Mouse (Mus musculus) cortical plate, adult 2 months (tissue): ENCODE data around the gene Sult2b1. TPM values are rescaled to one million over a fixed set of nuclear protein-coding genes. Genes with fewer than 3 reads are reported as not detected.

Experiments
- H3K27ac ChIP-seq: fragments of 200-500 bp; 2 replicates; pipeline ENCODE4 v1.5.1; 2012; ENCODE audit warnings: low read length, control low read depth, inconsistent platforms; ENCODE audit not compliant: insufficient read depth
- H3K4me1 ChIP-seq: fragments of 200-500 bp; 2 replicates; pipeline ENCODE4 v1.6.1; 2011; ENCODE audit warnings: low read length; ENCODE audit not compliant: control insufficient read depth, insufficient read depth
- H3K4me3 ChIP-seq: fragments of 200-500 bp; 2 replicates; pipeline ENCODE4 v1.5.1; 2011; ENCODE audit warnings: mild to moderate bottlenecking, low read length, control low read depth; ENCODE audit not compliant: insufficient read depth
- CTCF ChIP-seq: fragments of 200-500 bp; IDR thresholded peaks from 2 replicates; pipeline ENCODE4 v1.5.1; 2011; ENCODE audit warnings: mild to moderate bottlenecking, control low read depth, low read length; ENCODE audit not compliant: insufficient read depth; ENCODE audit errors: extremely low read depth
- POLR2A ChIP-seq: fragments of 200-500 bp; IDR thresholded peaks from 2 replicates; pipeline ENCODE4 v1.6.1; 2011; ENCODE audit warnings: mild to moderate bottlenecking, low read length, control low read depth; ENCODE audit not compliant: insufficient read depth; ENCODE audit errors: extremely low read depth
- polyA plus RNA-seq: library from polyadenylated mRNA; depleted of rRNA; stranded (reverse); fragments of >200 nt; gene quantifications from 2 replicates; pipeline ENCODE4 v1.2.3, GENCODE M21; 2012

Sult2b1 gene
- polyA plus RNA-seq, 1 experiment, result 26.6 TPM

DNA sequence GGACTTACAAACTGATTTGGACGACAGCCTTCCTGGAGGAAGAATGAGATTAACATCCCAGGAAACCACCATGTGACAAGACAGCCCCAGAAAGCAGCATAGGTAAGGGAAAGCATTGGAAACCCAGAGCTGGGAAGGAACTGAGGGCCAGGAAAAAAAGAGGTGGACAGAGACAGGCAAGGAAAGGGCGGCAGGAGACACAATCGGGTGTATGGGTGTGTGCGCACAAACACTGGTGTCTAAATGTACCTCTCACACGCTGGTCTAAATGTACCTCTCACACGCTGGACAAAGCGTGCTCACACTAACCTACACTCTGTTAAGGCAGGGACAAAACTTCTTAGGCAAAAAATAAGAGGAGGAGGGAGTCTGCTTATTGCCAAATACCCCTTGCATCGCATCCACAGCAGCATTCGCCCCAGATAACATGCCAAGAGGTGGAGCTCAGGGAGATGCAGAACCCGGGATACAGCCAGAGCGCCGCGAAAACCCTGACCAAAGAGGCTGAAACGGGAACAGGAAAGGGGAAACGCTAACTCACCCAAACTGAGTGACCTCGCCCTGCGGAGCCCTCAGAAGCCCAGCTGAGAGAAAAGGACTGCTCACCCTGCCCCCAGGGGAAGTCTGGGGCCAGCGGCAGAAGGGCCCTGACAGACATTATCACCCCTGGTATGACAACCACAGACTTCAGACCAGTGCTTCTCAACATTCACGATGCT is 68.6 kb downstream of the Sult2b1 start:
- Histone ChIP-seq H3K27ac (no peak overlapping the region; the same call in 1 of the 2 replicates), H3K4me3 (peak overlapping the region; percentile 47; the same call in 1 of the 2 replicates), H3K4me1 (peaks cover 5% of the 10 kb centered on the region; the same call in 1 of the 2 replicates)
- no peak for TF ChIP-seq POLR2A
- TF ChIP-seq CTCF, result no peak

DNA sequence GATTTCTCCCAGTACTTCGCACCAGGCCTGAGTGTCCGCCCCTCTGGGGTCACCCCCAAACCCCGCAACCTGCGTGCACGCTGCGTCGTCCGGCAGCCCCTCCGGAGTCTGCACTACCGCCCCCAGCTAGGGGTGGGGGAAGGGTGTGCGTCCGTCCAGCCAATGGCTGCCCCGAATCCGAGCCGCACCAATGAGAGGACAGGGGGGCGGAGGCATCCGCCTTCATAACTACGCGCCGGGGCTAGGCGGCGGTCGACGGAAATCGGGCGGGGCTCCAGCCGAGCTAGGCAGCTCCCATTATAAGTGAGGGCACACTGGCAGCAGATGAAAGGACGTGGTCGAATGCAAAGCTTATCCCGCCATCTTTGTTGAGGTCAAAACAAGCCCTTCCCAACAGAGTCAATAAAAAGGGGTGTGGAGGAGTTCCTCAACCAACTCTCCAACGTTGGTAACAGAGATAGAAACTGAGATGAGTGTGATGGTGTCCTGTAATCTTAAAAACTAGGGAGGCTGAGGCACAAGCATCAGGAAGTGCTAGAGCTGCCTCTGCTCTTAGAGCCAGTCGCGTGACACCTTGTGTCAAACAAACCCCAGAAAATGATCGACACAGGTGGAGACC is 69.3 kb downstream of the Sult2b1 start, which contains the start of gene Rpl18:
Gene Rpl18, plus strand, starts transcription at position 368 of the 619 bp plus-strand sequence.
- Histone ChIP-seq H3K4me1 (peaks cover 5% of the 10 kb centered on the region; the same call in 1 of the 2 replicates), H3K4me3 (peak within 1 kb of the TSS; percentile 47), H3K27ac (peak within 1 kb of the TSS; percentile 16; the same call in 1 of the 2 replicates)
- no peak; the same call in 1 of the 2 replicates for TF ChIP-seq POLR2A
- no peak for TF ChIP-seq CTCF

DNA sequence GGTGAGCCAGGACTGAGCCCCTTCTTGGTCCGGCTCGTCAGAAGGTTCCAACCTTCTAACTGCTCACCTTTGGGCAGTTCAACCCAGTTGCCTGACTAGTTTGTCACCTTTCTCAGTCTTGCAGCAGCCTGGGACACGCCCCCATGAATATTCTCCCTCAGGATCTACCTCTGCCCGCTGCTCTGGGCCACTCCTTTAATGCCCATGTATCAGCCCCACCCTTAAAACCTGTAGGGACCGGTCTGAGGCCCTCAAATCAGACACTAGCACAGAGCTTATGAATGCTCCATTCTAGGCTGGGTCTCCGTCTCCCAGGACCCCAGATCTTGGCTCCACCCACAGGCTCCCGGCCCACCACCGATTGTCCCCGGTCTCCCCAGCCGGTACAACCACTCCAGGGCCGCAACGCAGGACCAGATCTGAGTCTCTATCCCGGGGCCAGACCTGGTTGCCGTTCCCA is 69.8 kb downstream of the Sult2b1 start:
- peak overlapping the region; percentile 47 for H3K4me3 ChIP-seq
- H3K27ac ChIP-seq, result 0 out of 2 replicates have a peak overlapping the region, but pooled peaks have one; percentile 16
- H3K4me1 ChIP-seq, result peaks cover 6% of the 10 kb centered on the region
- no peak for TF ChIP-seq CTCF
- no peak for TF ChIP-seq POLR2A

DNA sequence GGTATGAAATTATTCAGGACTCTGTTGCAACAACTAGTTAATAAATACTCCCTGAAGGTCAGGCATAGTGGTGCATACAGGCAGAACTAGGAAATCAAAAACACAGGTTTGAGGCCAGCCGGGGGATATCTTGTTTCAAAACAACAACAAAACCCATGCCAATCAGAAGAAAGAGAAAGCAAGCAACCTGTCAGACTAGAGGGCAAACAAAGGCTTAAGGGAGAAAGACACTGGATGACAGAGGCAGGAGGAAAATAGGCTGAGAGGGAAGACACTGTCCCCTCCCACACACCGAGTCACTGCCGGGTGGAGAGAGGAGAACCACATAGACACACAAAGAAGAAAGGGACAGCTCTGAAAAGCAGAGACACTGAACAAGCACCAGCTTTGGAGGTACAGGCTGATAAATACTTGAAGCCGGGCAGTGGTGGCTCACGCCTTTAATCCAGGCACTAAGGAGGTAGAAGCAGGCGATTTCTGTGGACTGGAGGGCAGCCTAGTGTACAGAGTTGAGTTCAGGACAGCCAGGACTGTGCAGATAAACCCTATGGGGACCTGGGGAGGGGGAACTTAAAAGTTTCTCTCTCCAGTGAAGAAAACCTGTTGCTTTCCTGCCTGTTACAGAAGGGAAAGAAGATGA is 70.5 kb downstream of the Sult2b1 start:
- H3K4me3 ChIP-seq, result peak overlapping the region; percentile 47
- H3K27ac ChIP-seq, result no peak overlapping the region
- H3K4me1 ChIP-seq, result peaks cover 9% of the 10 kb centered on the region
- TF ChIP-seq POLR2A (no peak), CTCF (no peak)

DNA sequence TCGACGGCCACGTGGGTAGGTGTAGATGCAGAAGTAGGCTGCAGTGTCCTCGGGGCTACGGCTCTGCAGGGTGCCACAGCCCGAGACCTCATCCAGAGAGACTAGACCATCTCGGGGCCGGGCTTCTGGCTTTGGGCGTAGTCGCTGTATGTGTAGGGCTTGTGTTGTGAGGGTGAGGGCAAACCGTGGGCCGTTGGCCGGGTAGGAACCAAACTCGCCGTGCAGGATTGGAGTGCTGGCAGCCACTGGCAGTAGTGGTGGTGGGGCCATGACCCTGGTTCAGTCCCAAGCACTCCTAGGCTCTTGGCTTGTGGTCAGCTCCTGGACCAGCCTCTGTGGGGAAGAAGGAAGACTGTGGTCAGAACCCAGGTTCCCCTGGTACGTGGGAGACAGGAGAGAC is 71.1 kb downstream of the Sult2b1 start:
- Histone ChIP-seq H3K4me3 (no peak overlapping the region), H3K4me1 (peaks cover 12% of the 10 kb centered on the region), H3K27ac (no peak overlapping the region)
- TF ChIP-seq CTCF (no peak), POLR2A (no peak)

DNA sequence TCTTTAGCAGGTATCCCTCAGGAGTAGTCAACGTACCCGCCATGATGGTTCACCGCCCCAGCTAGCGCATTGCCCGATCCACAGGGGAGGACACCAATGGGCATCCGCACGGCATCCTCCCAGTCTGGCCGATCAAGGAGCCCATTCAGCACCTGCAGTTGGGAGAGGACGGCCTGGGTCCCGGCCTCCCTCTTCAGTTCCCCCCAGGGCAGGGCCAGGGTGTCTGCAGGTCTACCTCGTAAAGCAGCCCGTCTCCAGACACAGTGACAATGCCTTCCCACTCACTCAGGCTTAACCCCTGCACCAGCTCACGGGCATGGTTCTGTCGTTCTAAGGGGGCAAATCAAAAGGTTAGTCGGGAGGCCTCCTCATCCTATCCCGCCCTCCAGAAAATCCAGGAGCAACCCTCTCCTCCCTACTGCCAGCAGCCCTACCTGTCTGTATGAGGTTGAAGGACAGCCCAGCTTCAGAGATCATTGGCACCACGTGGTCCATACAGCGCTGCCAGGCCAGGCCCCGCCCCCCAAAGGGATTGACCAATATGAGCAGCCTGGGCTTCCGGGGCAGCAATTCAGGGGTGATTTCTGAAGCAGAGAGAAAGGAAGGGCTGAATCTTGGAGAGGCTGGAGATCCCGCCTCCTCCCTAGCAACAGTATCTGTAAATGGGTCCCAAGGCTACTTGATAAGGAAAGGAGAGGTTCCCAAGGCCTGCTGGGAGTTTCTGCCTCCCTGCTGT is 72.3 kb downstream of the Sult2b1 start:
- Histone ChIP-seq H3K27ac (no peak overlapping the region), H3K4me1 (peaks cover 16% of the 10 kb centered on the region)

DNA sequence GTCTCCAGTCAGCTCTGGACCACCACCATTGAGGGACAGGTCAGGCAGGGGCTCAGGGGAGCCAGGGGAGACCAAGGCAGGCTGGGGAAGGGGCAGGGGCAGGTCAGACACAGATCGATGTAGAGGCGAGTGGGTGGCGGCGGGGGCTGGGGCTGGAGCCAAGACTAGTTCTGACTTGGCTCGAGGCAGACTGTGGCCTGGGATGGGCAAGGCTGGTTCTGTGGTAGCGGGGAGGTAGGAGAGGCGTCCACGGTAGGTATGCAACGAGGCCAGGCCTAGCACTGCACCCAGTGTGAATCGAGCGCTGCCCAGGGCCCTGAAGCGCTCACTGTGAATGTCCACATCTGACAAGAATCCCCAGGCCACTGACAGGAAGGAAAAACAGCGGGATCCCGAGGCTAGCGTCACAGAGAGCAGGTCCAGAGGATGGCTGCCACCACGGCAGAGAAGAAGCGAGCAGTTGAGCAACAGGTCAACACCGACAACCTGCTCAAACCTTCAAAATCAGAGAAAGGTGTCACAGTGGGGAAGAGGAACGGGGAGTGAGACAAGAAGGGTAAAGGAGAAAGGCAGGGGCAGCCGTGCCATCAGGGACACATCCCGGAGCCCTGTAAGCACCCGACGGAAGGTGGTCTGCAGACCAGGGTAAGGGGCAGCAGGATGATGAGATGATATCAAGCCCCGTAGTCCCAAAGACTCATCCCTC is 73.0 kb downstream of the Sult2b1 start:
- no peak overlapping the region for H3K4me3 ChIP-seq
- peaks cover 16% of the 10 kb centered on the region for H3K4me1 ChIP-seq
- TF ChIP-seq POLR2A (peak; percentile 26; the same call in 1 of the 2 replicates), CTCF (no peak)
- H3K27ac ChIP-seq, result no peak overlapping the region

More for the DNA sequence above, 72.3 kb downstream of the Sult2b1 start:
- TF ChIP-seq CTCF (no peak), POLR2A (0 out of 2 replicates have a peak, but pooled peaks have one; percentile 20)
- no peak overlapping the region for H3K4me3 ChIP-seq

DNA sequence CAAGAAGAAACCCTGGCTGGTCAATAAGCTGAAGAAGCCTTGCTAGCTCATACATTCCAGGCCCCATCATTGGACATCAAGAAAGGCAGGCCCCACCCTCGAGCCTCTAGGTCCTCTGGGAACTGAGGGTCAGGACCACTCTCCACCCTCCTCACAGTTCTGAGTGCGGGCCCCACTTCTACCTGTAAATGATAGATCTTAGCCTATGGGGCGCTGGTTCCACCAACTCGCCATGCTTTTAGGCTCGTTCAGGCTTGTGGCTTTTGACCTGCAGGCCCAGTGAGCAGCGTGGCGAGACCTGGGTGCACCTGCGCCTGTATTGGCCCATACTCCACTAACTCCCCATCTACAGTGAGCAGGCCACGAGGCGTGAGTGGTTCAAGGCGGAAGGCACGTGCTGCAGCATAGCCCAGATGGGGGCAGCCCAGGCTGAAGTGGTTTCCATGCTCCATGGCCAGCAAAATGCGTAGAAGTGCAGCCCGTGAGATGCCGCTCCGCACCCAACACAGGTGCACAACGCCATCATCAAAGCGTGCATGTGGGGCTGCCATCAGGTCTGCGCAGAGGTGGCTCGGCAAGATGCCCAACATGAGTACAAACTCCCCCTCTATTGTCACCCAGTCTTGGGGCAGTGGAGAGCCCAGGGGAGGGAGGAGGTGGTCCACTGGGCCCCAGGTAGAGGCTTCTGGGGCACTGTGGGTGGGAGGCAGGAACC is 73.8 kb downstream of the Sult2b1 start:
- H3K27ac ChIP-seq, result no peak overlapping the region
- no peak overlapping the region for H3K4me3 ChIP-seq
- peaks cover 14% of the 10 kb centered on the region for H3K4me1 ChIP-seq
- TF ChIP-seq CTCF, result no peak
- TF ChIP-seq POLR2A, result peak; percentile 58
